ENCODE assay signal across 13 mouse cellular contexts in the genomic region with DNA sequence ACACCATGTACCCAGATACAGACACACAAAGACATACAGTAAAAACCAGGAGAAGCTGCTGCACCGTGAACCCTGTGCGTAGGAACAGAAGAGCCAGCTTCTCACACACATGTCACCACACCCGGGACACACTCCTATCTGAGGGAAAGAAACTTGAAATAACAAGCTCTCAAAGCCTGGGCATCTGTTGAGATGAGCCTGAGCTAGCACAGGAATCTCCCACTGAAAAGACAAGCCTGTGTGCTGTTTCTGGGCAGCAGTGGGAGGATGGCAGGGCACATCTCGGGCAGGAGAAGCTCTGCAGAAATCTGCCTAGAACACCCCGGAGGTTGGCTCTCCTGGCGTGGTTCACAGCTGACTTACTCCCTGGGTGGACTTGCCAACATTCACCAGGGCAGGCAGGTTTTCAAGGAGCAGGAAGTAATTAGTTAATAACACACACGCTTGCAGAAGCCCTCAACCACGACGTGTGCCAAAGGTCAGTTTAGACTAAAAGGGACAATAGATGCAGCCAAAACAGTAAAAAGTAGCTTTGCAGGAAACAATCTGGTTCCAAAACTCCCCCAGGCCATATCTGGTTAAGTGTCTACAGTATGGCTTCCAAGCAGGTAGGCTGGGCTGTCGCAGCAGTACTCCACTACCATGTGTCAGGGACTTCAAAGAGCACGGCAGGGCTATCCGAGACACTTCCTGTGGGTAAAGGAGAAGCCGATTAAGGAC.
DNase-seq lines count a peak whose midpoint lies in the region; ATAC-seq and TF ChIP-seq lines count a peak whose summit lies in the region.
"Had no signal": no experiment of that assay in that cellular context is flagged by ENCODE, and none has a peak within 500 bp of the region (broad histone marks: within the 10 kb centered on the region; RNA-seq: fewer than 3 reads in every experiment).

No protein-coding gene starts in this region.

- H3K9ac ChIP-seq in forebrain, embryonic 16.5 days (replicated peaks; ENCODE audit: low read depth, low read length): no peak overlapping the region
- H3K9ac ChIP-seq in kidney, embryonic 14.5 days (ENCODE audit: low read depth, low read length): no peak overlapping the region
- no peak overlapping the region for H3K9ac ChIP-seq in stomach, postnatal 0 days (ENCODE audit: low read length)
- H3K9ac ChIP-seq in forebrain, embryonic 15.5 days (replicated peaks): no peak overlapping the region
- H3K9ac ChIP-seq: hindbrain, embryonic 14.5 days; midbrain, embryonic 13.5 days; neural tube, embryonic 12.5 days had no signal

- peaks cover 18% of the 10 kb centered on the region for H3K4me1 ChIP-seq in forebrain, embryonic 10.5 days
- peaks cover 6% of the 10 kb centered on the region; the same call in 1 of the 2 replicates for H3K4me1 ChIP-seq in forebrain, embryonic 16.5 days (replicated peaks; ENCODE audit: control insufficient read depth, insufficient read depth, low read length)
- H3K4me1 ChIP-seq in kidney, embryonic 14.5 days (ENCODE audit: control insufficient read depth, insufficient read depth, low read length): 0 out of 2 replicates have a peak, but pooled peaks cover 7% of the 10 kb centered on the region
- H3K4me1 ChIP-seq in stomach, postnatal 0 days (replicated peaks; ENCODE audit: control insufficient read depth, insufficient read depth): no peaks in the 10 kb centered on the region
- peaks cover 16% of the 10 kb centered on the region for H3K4me1 ChIP-seq in limb, embryonic 10.5 days
- H3K4me1 ChIP-seq in forebrain, embryonic 15.5 days: peaks cover 7% of the 10 kb centered on the region; the same call in 1 of the 2 replicates
- H3K4me1 ChIP-seq: midbrain, embryonic 13.5 days had no signal

- TF ChIP-seq EP300 in stomach, postnatal 0 days (optimal IDR thresholded peaks at IDR 0.05): no peak

- 0 out of 2 replicates have a peak overlapping the region, but pooled peaks have one; percentile 26 for H3K27ac ChIP-seq in forebrain, embryonic 10.5 days
- no peak overlapping the region for H3K27ac ChIP-seq in forebrain, embryonic 16.5 days (ENCODE audit: low read length)
- no peak overlapping the region for H3K27ac ChIP-seq in kidney, embryonic 14.5 days (ENCODE audit: low read depth, low read length)
- H3K27ac ChIP-seq in stomach, postnatal 0 days (replicated peaks): no peak overlapping the region
- H3K27ac ChIP-seq in limb, embryonic 10.5 days: no peak overlapping the region; the same call in 1 of the 2 replicates
- no peak overlapping the region for H3K27ac ChIP-seq in forebrain, embryonic 15.5 days (replicated peaks)
- H3K27ac ChIP-seq: hindbrain, embryonic 14.5 days; midbrain, embryonic 13.5 days; neural tube, embryonic 12.5 days had no signal

- no peaks in the 10 kb centered on the region for H3K27me3 ChIP-seq in forebrain, embryonic 10.5 days (ENCODE audit: poor library complexity, severe bottlenecking)
- no peaks in the 10 kb centered on the region for H3K27me3 ChIP-seq in forebrain, embryonic 16.5 days (replicated peaks; ENCODE audit: control insufficient read depth, insufficient read depth, low read length)
- no peaks in the 10 kb centered on the region for H3K27me3 ChIP-seq in kidney, embryonic 14.5 days (ENCODE audit: control insufficient read depth, insufficient read depth, low read length)
- H3K27me3 ChIP-seq in stomach, postnatal 0 days (ENCODE audit: control insufficient read depth, insufficient read depth, low read length): no peaks in the 10 kb centered on the region
- no peaks in the 10 kb centered on the region for H3K27me3 ChIP-seq in limb, embryonic 10.5 days (ENCODE audit: low read depth, poor library complexity, severe bottlenecking)
- no peaks in the 10 kb centered on the region for H3K27me3 ChIP-seq in forebrain, embryonic 15.5 days
- H3K27me3 ChIP-seq: midbrain, embryonic 13.5 days; neural tube, embryonic 12.5 days had no signal

- no peak for DNase-seq in forebrain, embryonic 10.5 days (ENCODE audit: extremely low spot score, low spot score)
- DNase-seq in lung, postnatal 36 days: peak; percentile 16
- DNase-seq in lung, postnatal 4 days: no peak
- DNase-seq in stomach, postnatal 0 days (ENCODE audit: low spot score): peak; percentile 35
- no peak for DNase-seq in limb, embryonic 10.5 days (ENCODE audit: low spot score)
- DNase-seq: cerebellum, adult 9-11 months; gastrocnemius, postnatal 36 days had no signal

- H3K9me3 ChIP-seq in forebrain, embryonic 10.5 days: no peaks in the 10 kb centered on the region
- no peaks in the 10 kb centered on the region for H3K9me3 ChIP-seq in forebrain, embryonic 16.5 days (ENCODE audit: control insufficient read depth, low read length)
- no peaks in the 10 kb centered on the region for H3K9me3 ChIP-seq in kidney, embryonic 14.5 days (ENCODE audit: control insufficient read depth, low read length)
- H3K9me3 ChIP-seq in stomach, postnatal 0 days (ENCODE audit: control insufficient read depth, low read length): no peaks in the 10 kb centered on the region
- H3K9me3 ChIP-seq in limb, embryonic 10.5 days (replicated peaks): no peaks in the 10 kb centered on the region
- no peaks in the 10 kb centered on the region for H3K9me3 ChIP-seq in forebrain, embryonic 15.5 days
- H3K9me3 ChIP-seq: midbrain, embryonic 13.5 days; neural tube, embryonic 12.5 days had no signal

- TF ChIP-seq CTCF in stomach, postnatal 0 days (IDR thresholded peaks at IDR 0.05; ENCODE audit: low read depth): no peak

- H3K4me2 ChIP-seq in forebrain, embryonic 16.5 days (ENCODE audit: low read length): no peak overlapping the region
- no peak overlapping the region for H3K4me2 ChIP-seq in kidney, embryonic 14.5 days (replicated peaks; ENCODE audit: low read depth, low read length)
- no peak overlapping the region for H3K4me2 ChIP-seq in stomach, postnatal 0 days (replicated peaks; ENCODE audit: low read depth)
- no peak overlapping the region for H3K4me2 ChIP-seq in forebrain, embryonic 15.5 days (replicated peaks)
- H3K4me2 ChIP-seq: hindbrain, embryonic 14.5 days; midbrain, embryonic 13.5 days; neural tube, embryonic 12.5 days had no signal

- H3K4me3 ChIP-seq in forebrain, embryonic 10.5 days: no peak overlapping the region
- no peak overlapping the region for H3K4me3 ChIP-seq in forebrain, embryonic 16.5 days (replicated peaks; ENCODE audit: low read length)
- H3K4me3 ChIP-seq in kidney, embryonic 14.5 days (ENCODE audit: low read length): no peak overlapping the region
- H3K4me3 ChIP-seq in stomach, postnatal 0 days (ENCODE audit: low read depth, low read length): no peak overlapping the region
- no peak overlapping the region for H3K4me3 ChIP-seq in limb, embryonic 10.5 days
- no peak overlapping the region for H3K4me3 ChIP-seq in forebrain, embryonic 15.5 days
- H3K4me3 ChIP-seq: midbrain, embryonic 13.5 days; neural tube, embryonic 12.5 days had no signal

- no peak for ATAC-seq in forebrain, embryonic 16.5 days
- ATAC-seq in kidney, embryonic 14.5 days (ENCODE audit: low FRiP score, low TSS enrichment): peak; percentile 49; the same call in 1 of the 2 replicates
- peak; percentile 53; the same call in 1 of the 2 replicates for ATAC-seq in stomach, postnatal 0 days (ENCODE audit: low FRiP score, low TSS enrichment)
- ATAC-seq in forebrain, embryonic 15.5 days (replicated peaks): no peak
- ATAC-seq: midbrain, embryonic 13.5 days had no signal

- WGBS in forebrain, embryonic 10.5 days: 80% methylated on average over 13 of the region's 13 CpGs
- WGBS in forebrain, embryonic 16.5 days: 71% methylated on average over 13 of the region's 13 CpGs
- 46% methylated on average over 13 of the region's 13 CpGs for WGBS in kidney, embryonic 14.5 days
- 53% methylated on average over 13 of the region's 13 CpGs for WGBS in stomach, postnatal 0 days
- 66% methylated on average over 13 of the region's 13 CpGs for WGBS in limb, embryonic 10.5 days
- 69% methylated on average over 13 of the region's 13 CpGs for WGBS in forebrain, embryonic 15.5 days

- peaks cover 13% of the 10 kb centered on the region; the same call in 1 of the 2 replicates for H3K36me3 ChIP-seq in forebrain, embryonic 10.5 days (replicated peaks)
- H3K36me3 ChIP-seq in forebrain, embryonic 16.5 days (ENCODE audit: control insufficient read depth, insufficient read depth): no peaks in the 10 kb centered on the region
- H3K36me3 ChIP-seq in kidney, embryonic 14.5 days (ENCODE audit: control insufficient read depth, insufficient read depth, low read length): 0 out of 2 replicates have a peak, but pooled peaks cover 2% of the 10 kb centered on the region
- no peaks in the 10 kb centered on the region for H3K36me3 ChIP-seq in stomach, postnatal 0 days (ENCODE audit: control insufficient read depth, insufficient read depth, low read length)
- peaks cover 6% of the 10 kb centered on the region; the same call in 1 of the 2 replicates for H3K36me3 ChIP-seq in limb, embryonic 10.5 days
- no peaks in the 10 kb centered on the region for H3K36me3 ChIP-seq in forebrain, embryonic 15.5 days
- H3K36me3 ChIP-seq: midbrain, embryonic 13.5 days; neural tube, embryonic 12.5 days had no signal

Comparison
In these comparisons a context has a peak if more than half of its experiments do, and no peak if none do; other contexts are left out.
1. DNase-seq: peak in lung, postnatal 36 days (single experiment) and stomach, postnatal 0 days (single experiment); none in forebrain, embryonic 10.5 days (single experiment), lung, postnatal 4 days (0 of 2) and limb, embryonic 10.5 days (single experiment).
2. ATAC-seq: peak in kidney, embryonic 14.5 days (single experiment) and stomach, postnatal 0 days (single experiment); none in forebrain, embryonic 16.5 days (single experiment) and forebrain, embryonic 15.5 days (single experiment).